Mouse (Mus musculus) intestine, postnatal 0 days (tissue): ENCODE measurements around the gene Tlk2. TPM values are rescaled to one million over a fixed set of nuclear protein-coding genes. Genes with fewer than 3 reads are reported as not detected.
A peak's percentile ranks its signal among the peaks of the same experiment; 100 is the strongest.
"Not testable (repeated sequence)": the region's sequence is repeated elsewhere in the genome, so short reads cannot be mapped to it uniquely, and the experiment has no call there.

Experiments used
- ATAC-seq: fragments of 200-750 bp; cut with Nextera tagmentation; 2 replicates; pipeline ENCODE4 v1.8.0; 2017; ENCODE audit warnings: mild to moderate bottlenecking, moderate TSS enrichment, moderate library complexity
- H3K27ac ChIP-seq: fragments of 300-500 bp; sonication (generic); 2 replicates; pipeline ENCODE4 v1.5.1; 2014; ENCODE audit warnings: mild to moderate bottlenecking, low read depth, low read length, moderate library complexity
- H3K27me3 ChIP-seq: fragments of 300-500 bp; sonication (generic); replicated peaks from 2 replicates; pipeline ENCODE4 v1.6.1; 2014; ENCODE audit warnings: low read length, mixed read lengths; ENCODE audit not compliant: control insufficient read depth, insufficient read depth
- H3K36me3 ChIP-seq: fragments of 300-500 bp; sonication (generic); 2 replicates; pipeline ENCODE4 v1.6.1; 2014; ENCODE audit warnings: mild to moderate bottlenecking, moderate library complexity; ENCODE audit not compliant: control insufficient read depth, insufficient read depth
- H3K4me1 ChIP-seq: fragments of 300-500 bp; sonication (generic); replicated peaks from 2 replicates; pipeline ENCODE4 v1.6.1; 2014; ENCODE audit warnings: antibody characterized with exemption, low read length, mixed read lengths; ENCODE audit not compliant: control insufficient read depth, insufficient read depth
- H3K4me2 ChIP-seq: fragments of 300-500 bp; sonication (generic); replicated peaks from 2 replicates; pipeline ENCODE4 v1.6.1; 2014; ENCODE audit warnings: low read depth, mild to moderate bottlenecking, moderate library complexity
- H3K4me3 ChIP-seq: fragments of 300-500 bp; sonication (generic); 2 replicates; pipeline ENCODE4 v1.5.1; 2014; ENCODE audit warnings: low read depth, low read length
- H3K9ac ChIP-seq: fragments of 300-500 bp; sonication (generic); 2 replicates; pipeline ENCODE4 v1.6.1; 2014; ENCODE audit warnings: mild to moderate bottlenecking, low read depth, low read length
- H3K9me3 ChIP-seq: fragments of 300-500 bp; sonication (generic); 2 replicates; pipeline ENCODE4 v1.6.1; 2016; ENCODE audit warnings: mixed run types; ENCODE audit not compliant: control insufficient read depth
- CTCF ChIP-seq: sonication (generic); IDR thresholded peaks from 2 replicates; pipeline ENCODE4 v1.5.1; 2016; ENCODE audit warnings: low read depth, mild to moderate bottlenecking, control low read depth, antibody characterized with exemption, moderate library complexity
- WGBS: fragments of 180-500 bp; shearing (Covaris S2); extraction: QIAGEN DNeasy Blood & Tissue Kit; methylation state at CpG from one replicate; pipeline ENCODE4 v1.1.7; 2014; 5-methylcytosine and 5-hydroxymethylcytosine counted together
- polyA plus RNA-seq: library from polyadenylated mRNA; unstranded; fragments of >200 nt; fragmentation: Nextera tagmentation; extraction: Ambion mirVana; gene quantifications from 2 replicates; pipeline ENCODE4 v1.2.1, GENCODE M21; 2015

The Tlk2 gene
- 8.8 and 8.9 TPM in 2 replicates for polyA plus RNA-seq

DNA sequence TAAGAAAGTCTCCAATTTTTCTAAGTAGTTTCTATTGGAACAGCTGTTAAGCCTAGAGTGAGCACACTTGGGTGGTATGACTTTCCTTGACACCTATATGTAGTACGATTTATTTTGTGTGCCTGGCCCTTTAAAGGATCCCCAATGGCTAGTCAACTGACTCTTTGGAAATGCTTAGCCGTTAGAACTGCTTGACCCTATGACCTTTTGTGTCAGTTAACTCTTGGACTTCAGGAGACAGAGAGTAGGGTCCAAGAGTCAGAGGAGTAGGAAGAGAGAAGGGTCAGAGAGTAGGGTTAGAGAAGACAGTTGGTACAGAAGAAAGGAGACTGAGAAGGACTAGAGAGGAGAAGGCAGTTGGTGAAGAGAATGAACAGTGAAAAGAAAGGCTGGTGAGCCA, at the start of gene Tlk2:
Tlk2 (plus strand) TSS at position 292 of the 400 bp plus-strand sequence.
- Histone ChIP-seq H3K9me3 (no peaks in the 10 kb centered on the region), H3K27ac (no peak within 1 kb of the TSS), H3K4me2 (peak within 1 kb of the TSS; percentile 94; the same call in 1 of the 2 replicates), H3K4me1 (peaks cover 5% of the 10 kb centered on the region; the same call in 1 of the 2 replicates), H3K36me3 (no peaks in the 10 kb centered on the region), H3K9ac (no peak within 1 kb of the TSS), H3K4me3 (no peak within 1 kb of the TSS), H3K27me3 (no peaks in the 10 kb centered on the region)
- TF ChIP-seq CTCF, result no peak
- no peak for ATAC-seq
- 52% methylated on average over 2 of the region's 2 CpGs for WGBS

DNA sequence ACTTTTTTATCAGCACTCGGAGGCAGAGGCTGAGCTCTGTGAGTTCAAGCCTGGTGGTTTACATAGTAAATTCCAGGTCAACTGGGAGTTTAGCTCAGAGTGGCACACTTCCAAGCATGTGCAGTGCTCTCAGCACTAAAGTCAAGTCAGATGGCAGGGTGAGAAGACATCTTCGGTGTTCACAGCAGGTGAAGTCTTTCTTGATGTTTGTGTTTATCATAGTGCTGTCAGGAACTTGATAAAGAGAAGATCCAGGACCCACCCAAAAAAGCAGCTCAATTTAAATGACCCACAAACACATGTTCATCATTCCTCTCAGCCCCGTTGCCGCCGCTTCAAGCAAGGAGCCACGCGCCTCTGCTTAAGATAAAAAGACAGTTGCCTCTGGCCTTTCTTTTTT, 42.9 kb upstream of the Tlk2 start:
- Histone ChIP-seq H3K27ac (no peak overlapping the region), H3K9me3 (no peaks in the 10 kb centered on the region), H3K4me3 (no peak overlapping the region), H3K9ac (peak overlapping the region; percentile 0; the same call in 1 of the 2 replicates), H3K4me2 (no peak overlapping the region), H3K4me1 (no peaks in the 10 kb centered on the region), H3K36me3 (peaks cover 78% of the 10 kb centered on the region), H3K27me3 (no peaks in the 10 kb centered on the region)
- TF ChIP-seq CTCF, result no peak
- ATAC-seq, result no peak
- WGBS, result 87% methylated on average over 7 of the region's 7 CpGs

DNA sequence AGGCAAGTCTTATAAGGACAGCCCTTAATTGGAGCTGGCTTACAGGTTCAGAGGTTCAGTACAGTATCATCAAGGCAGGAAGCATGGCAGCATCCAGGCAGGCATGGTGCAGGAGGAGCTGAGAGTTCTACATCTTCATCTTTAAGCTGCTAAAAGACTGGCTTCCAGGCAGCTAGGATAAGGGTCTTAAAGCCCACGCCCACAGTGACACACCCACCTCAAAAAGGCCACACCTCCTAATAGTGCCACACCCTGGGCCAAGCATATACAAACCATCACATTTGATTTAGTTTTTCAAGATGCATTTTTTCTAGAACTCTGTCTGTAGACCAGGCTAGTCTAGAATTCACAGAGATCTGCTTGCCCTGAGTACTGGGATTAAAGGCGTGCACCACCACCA, 41.4 kb upstream of the Tlk2 start:
- H3K4me2 ChIP-seq, H3K27me3 ChIP-seq, H3K4me1 ChIP-seq, H3K4me3 ChIP-seq, H3K9ac ChIP-seq, ATAC-seq, H3K27ac ChIP-seq, H3K9me3 ChIP-seq: not testable (repeated sequence)
- WGBS, result 92% methylated on average over 2 of the region's 2 CpGs
- H3K36me3 ChIP-seq, result peaks cover 69% of the 10 kb centered on the region

DNA sequence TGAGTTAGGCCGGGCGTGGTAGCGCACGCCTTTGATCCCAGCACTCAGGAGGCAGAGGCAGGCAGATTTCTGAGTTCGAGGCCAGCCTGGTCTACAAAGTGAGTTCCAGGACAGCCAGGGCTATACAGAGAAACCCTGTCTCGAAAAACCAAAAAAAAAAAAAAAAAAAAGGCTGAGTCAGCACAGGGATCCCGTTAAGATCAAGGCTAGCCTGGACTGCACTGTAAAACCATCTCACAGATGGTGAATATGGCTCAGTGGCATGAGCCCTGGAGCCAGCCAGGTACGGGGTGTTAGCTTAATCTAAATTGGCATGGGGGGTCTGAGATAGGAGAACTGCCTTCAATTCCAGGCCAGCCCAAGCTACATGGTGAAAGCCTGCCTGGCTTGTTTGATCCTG, 38.1 kb upstream of the Tlk2 start:
- H3K27me3 ChIP-seq, H3K4me3 ChIP-seq, H3K4me2 ChIP-seq, H3K4me1 ChIP-seq, ATAC-seq, H3K27ac ChIP-seq, H3K9me3 ChIP-seq, H3K9ac ChIP-seq: not testable (repeated sequence)
- peaks cover 38% of the 10 kb centered on the region for H3K36me3 ChIP-seq
- WGBS, result 95% methylated on average over 7 of the region's 8 CpGs

DNA sequence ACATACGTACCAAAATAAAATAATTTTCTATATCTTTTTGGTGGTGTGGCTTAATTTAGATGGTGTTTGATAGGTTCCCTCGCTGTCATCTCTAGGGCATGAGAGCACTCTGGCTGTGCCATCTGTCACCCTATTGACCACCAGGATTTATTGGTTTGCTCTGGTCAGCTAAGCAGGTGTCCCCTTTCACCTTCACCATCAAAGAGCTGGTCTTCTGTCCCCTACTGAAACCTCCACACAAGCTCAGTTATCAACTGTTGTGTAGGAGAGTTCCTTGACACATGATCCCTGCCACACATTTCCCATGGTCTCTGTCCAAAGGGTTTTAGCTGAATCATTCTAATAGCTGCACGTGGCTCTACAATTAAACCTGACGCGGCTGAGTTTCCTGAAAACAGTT, 37.5 kb upstream of the Tlk2 start:
- H3K36me3 ChIP-seq, result peaks cover 32% of the 10 kb centered on the region
- TF ChIP-seq CTCF, result no peak
- 94% methylated on average over 5 of the region's 5 CpGs for WGBS
- no peaks in the 10 kb centered on the region for H3K4me1 ChIP-seq
- no peaks in the 10 kb centered on the region for H3K9me3 ChIP-seq
- H3K27me3 ChIP-seq, result no peaks in the 10 kb centered on the region
- H3K9ac ChIP-seq, result no peak overlapping the region
- no peak overlapping the region for H3K27ac ChIP-seq
- H3K4me2 ChIP-seq, result no peak overlapping the region
- no peak overlapping the region for H3K4me3 ChIP-seq
- no peak for ATAC-seq

DNA sequence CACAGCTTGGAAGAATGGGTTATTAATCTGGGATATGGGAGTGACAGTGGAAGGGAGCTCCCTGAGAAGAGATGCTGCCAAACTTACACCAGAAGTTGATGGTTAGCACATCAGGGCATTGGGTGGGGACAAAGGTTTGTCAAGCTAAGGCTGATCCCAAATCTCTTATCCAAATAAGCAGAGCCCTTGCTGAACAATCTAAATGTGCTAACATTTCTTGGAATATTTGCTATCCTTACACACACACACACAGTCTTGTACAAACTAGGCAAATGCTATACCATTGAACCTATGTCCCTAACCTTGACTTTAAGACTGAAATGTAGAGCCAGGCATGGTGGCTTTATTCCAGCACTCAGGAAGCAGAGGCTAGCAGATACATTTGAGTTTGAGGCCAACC, 35.0 kb upstream of the Tlk2 start:
- Histone ChIP-seq H3K4me1 (no peaks in the 10 kb centered on the region), H3K36me3 (peaks cover 9% of the 10 kb centered on the region; the same call in 1 of the 2 replicates), H3K9me3 (no peaks in the 10 kb centered on the region), H3K9ac (no peak overlapping the region), H3K4me3 (no peak overlapping the region), H3K4me2 (no peak overlapping the region), H3K27ac (no peak overlapping the region), H3K27me3 (no peaks in the 10 kb centered on the region)
- no peak for ATAC-seq
- no peak for TF ChIP-seq CTCF

DNA sequence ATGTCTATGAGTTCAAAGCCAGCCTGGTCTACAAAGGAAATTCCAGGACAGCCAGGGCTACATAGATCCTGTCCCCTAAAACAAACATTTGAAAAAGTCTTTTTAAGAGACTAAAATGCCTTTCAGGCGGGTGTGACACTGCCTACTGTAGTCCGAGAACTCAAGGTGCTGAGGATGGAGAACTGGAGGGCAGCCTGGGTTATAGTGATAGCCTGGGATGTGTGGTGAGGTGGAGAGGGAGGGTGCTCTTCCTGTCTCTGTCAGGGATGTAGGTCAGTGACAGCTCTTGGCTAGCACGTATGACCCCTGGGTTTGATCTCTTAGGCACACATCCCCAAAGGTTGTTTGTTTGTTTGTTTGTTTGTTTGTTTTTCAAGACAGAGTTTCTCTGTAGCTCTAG, 34.5 kb upstream of the Tlk2 start:
- Histone ChIP-seq H3K4me1 (no peaks in the 10 kb centered on the region), H3K9me3 (no peaks in the 10 kb centered on the region), H3K4me3 (no peak overlapping the region), H3K9ac (no peak overlapping the region), H3K4me2 (no peak overlapping the region), H3K27me3 (no peaks in the 10 kb centered on the region), H3K27ac (no peak overlapping the region), H3K36me3 (peaks cover 6% of the 10 kb centered on the region; the same call in 1 of the 2 replicates)
- ATAC-seq, result no peak
- 83% methylated on average over 3 of the region's 3 CpGs for WGBS
- no peak for TF ChIP-seq CTCF
